Mouse (Mus musculus) lung, adult 2 months (tissue): Measurements from ENCODE around the gene Pik3c2a.

Source experiments
- CTCF ChIP-seq: fragments of 200-500 bp; IDR thresholded peaks from 2 replicates; pipeline ENCODE4 v1.5.1; 2011; ENCODE audit warnings: mild to moderate bottlenecking, low read length, control low read depth; ENCODE audit not compliant: insufficient read depth
- POLR2A ChIP-seq: fragments of 200-500 bp; IDR thresholded peaks from 2 replicates; pipeline ENCODE4 v1.6.1; 2011; ENCODE audit warnings: low read depth, mild to moderate bottlenecking, control low read depth, low read length, borderline replicate concordance; ENCODE audit errors: extremely low read depth

DNA sequence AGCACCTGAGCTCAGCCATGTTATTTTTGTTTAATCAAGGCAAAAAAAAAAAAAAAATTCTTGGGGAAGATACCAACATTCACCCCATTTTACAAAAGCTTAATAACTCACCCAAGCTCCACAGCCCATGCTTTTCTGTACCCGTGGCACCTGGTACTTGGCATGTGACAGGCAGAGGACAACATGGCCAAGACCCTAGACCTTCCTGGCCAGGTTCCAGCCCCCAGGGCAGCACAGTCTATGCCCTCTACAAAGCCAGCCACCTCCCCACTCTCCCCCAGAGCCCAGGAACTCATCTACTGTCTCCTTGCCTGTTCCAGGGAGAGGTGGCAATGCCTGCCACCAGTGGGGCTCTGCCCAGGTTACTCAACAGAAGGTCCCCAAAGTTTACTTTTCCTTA is 152.7 kb downstream of the Pik3c2a start:
- TF ChIP-seq POLR2A, result no peak
- TF ChIP-seq CTCF, result no peak
